Mouse (Mus musculus): Measurements from ENCODE around the gene Ppfibp1. TPM values are rescaled to one million over a fixed set of nuclear protein-coding genes. Genes with fewer than 3 reads are reported as not detected.

Gene Ppfibp1
- total RNA-seq, 2 experiments from 2014 or later = 56.5 to 64.7 TPM

DNA sequence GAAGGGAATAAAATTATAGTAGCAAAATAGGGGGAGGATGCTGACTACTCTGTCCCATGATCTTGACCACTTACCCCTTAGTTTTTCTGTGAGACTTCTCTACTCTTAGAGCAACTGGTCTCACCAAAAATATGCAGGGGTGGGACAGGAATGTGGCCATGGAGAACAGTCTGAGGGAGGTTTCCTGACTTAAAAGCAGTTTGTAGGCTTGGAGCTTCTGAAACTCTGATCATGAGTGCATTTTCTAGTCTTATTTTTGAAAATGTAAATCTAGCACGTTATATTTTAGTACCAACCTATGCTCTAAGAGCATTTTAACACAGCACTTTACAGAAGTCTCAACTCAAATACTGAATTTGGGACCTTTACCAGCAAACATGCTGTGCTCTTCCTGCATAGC is 70.4 kb downstream of the Ppfibp1 start:
- no peak for DNase-seq (ENCODE audit: low spot score in 2 of 2)

DNA sequence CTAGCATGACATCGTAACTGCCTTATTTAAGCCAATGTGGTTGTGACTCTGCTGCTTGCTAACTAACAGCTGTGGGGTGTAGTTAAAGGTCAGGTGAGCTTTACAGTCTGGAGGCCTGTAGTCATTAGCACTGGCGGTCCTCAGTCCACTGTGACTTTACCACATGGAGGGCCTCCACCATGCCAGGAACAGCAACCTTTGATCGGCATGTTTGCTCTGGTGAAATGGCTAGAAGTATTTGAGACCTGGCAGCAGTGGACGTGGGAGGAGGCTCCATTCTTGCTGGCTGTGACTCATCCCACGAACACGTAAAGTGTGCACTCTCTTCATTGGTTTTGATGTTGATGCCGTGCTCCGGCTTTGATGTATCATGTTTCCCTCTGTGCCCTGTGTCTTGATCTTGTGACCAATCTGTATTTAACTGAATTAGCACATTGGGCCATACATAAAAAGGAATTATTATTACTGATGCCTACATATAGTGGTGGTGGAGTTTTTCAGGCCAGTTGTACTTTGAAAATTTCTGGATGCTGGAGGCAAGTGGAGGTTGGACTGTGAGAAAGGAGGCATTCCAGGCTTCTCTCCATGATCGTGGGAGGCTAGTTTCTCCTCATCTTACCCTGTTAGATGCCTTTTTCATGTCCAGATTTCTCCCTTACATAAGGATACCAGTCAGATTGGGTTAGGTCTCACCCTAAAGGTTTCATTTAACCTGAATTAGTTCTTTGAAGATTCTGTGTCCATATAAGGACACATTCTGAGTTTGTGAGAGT is 71.8 kb downstream of the Ppfibp1 start:
- DNase-seq (ENCODE audit: low spot score in 2 of 2) = no peak

- DNase-seq (ENCODE audit: low spot score in 2 of 2) = no peak
Observed at GRCm38 (mm10) chr6:146960956-146961355, 72.7 kb downstream of the Ppfibp1 start.

DNA sequence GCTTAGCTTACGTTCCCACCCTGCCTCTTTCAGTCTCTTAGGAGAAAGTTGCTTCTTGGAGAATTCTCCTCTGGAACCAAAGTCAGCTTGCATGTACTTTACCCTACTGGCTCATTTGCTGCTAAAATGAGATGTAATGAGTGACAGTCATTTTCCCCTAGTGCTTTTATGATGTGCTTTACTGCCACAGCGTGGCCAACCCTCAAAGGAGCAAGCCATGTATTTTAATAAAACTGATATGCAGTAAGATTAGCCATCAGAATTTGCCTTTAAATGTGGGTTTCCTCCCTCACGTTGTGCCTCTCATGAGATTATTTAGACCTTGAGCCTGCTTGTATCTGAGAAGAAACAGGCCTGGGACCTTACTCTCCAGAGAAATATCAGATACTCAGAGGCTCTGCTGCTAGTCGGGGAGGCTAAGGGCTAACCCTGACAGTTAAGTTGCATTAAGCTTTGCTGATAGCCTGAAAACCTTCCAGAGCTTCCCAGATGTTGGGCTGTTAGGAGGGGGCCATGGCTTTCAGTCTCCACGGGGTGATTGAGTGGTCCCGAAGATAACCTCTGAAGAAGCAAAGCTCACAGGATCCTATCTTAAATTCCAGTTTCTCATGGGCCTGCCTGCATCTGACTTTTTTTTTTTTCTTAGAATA is 73.7 kb downstream of the Ppfibp1 start:
- DNase-seq (ENCODE audit: low spot score in 2 of 2) = no peak

DNA sequence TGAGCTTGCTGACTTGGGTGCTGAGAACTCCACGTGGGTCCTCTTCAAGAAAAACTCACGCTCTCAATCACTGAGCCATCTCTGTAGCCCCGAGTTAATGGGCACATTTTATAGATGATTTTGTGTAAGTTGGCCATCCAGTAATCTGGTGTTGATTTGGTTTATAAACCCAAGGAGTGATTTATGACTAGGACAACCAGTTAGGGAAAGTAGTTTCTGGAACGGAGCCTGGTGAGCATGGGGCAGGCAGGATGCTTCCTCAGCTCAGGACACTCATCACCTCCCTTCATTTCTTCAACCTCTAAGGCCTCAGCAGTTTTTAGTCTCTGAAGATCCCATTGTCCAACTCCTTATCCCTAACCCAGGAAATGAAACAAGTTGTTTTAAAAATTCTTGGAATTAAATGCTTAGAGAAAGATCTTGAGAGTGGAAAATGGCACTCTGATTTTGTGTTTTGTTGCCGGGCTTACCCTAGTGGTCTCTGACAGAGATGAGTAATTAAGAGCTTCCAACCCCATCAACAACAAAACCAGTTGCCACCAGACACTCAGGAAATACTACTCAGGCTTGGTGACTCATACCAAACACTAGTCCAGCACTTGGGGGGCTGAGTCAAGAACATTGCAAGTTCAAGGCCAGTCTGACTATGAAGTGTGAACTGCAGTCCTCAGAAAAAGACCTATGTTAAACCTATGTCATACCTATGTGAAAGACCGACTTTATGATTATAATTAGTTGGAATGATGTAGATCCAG is 75.3 kb downstream of the Ppfibp1 start:
- DNase-seq (ENCODE audit: low spot score in 2 of 2) = no peak

- no peak for DNase-seq (ENCODE audit: low spot score in 2 of 2)
Observed at GRCm38 (mm10) chr6:146965139-146965772, 77.0 kb downstream of the Ppfibp1 start.

DNA sequence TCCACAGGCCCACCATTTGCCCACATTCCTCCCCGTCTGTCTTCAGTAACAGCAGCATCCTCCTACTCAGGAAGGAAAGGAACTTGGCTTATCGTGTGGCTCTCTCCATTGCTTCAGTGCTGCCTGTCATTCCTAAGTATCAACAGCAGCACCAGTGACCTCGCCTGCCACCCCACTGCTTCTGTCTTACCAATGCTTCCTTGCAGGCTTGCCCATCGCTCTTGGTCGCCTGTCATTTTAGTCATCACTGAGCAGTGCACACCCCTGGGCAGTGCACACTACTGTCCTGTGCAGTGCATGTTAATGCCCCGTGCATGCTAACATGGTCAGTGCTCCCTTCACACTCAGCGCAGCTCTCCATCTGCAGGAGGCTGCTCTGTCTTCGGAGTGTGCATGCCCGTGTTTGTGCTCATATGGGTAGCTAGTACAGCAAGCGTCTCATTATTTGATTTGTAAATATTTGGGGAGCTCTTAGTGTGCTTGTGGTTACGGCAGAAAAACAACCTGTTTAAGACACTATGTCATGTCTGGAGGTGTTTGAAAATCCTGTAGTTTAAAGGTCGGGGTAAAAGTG is 78.2 kb downstream of the Ppfibp1 start:
- DNase-seq (ENCODE audit: low spot score in 2 of 2) = no peak

GRCm38 (mm10) chr6:146967836-146968235 is 79.5 kb downstream of the Ppfibp1 start:
- DNase-seq (ENCODE audit: low spot score in 2 of 2) = no peak

GRCm38 (mm10) chr6:146970811-146971210 is 82.5 kb downstream of the Ppfibp1 start:
- no peak for DNase-seq (ENCODE audit: low spot score in 2 of 2)

DNA sequence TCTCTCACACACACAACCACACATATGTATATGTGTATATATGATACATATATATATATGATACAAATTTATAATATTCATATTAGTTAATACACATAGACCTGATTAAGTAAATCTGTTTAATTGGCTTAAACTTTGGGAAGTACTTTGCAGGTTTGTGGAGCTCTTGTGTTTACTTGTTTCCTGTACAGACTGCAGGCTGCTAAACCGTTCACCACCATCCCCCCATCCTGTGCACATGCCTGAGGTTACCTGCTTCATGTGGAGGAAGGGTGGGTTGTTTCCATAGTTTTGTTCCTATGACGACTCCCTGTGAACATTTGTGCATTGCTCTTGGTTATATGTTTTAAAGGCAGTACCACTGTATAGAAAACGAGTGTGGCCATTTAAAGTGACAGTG is 83.1 kb downstream of the Ppfibp1 start:
- no peak for DNase-seq (ENCODE audit: low spot score in 2 of 2)

- DNase-seq (ENCODE audit: low spot score in 2 of 2) = no peak
Observed at GRCm38 (mm10) chr6:146972009-146972408, 83.7 kb downstream of the Ppfibp1 start.

DNA sequence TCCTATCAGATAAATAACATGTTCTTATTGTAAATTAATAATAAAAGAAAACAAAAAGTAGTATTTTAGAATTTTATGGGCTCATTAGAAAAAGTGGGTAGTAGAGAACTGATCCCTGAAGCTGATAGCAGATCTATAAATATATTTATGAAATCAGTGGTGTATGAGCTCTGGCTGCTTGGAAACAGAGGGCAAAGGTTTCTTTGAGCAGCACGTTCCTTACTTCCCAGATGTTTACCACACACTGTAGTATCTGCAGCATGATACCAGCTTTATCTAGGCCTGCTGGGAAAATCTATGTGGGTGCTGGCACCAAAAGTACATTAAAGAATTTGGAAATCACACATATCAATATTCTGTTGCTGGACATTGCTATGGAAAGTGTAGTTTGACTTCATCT is 84.5 kb downstream of the Ppfibp1 start:
- no peak for DNase-seq (ENCODE audit: low spot score in 2 of 2)

- no peak for DNase-seq (ENCODE audit: low spot score in 2 of 2)
Observed at GRCm38 (mm10) chr6:146973406-146973805, 85.1 kb downstream of the Ppfibp1 start.

DNA sequence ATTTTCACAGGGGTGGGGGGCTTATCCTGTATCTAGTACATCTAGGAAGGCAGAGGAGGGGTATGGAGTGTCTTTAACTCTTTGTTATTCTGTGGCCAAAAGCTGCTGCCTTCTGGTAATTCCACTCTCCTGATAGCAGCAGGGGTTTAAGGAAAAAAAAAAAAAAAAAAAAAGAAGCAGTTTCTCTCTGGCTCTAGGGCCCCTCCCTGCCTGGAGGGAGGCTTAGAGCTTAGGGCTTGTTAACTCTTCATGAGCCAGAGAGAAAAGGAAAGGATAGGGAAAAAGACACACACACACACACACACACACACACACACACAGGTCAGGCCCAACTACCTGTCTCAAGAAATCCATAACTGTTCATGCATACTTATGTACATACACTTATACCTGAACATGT is 85.5 kb downstream of the Ppfibp1 start:
- no peak for DNase-seq (ENCODE audit: low spot score in 2 of 2)

GRCm38 (mm10) chr6:146976446-146976845 is 88.2 kb downstream of the Ppfibp1 start:
- no peak for DNase-seq (ENCODE audit: low spot score in 2 of 2)

- DNase-seq (ENCODE audit: low spot score in 2 of 2) = no peak
Observed at GRCm38 (mm10) chr6:146978691-146979114, 90.4 kb downstream of the Ppfibp1 start.

DNA sequence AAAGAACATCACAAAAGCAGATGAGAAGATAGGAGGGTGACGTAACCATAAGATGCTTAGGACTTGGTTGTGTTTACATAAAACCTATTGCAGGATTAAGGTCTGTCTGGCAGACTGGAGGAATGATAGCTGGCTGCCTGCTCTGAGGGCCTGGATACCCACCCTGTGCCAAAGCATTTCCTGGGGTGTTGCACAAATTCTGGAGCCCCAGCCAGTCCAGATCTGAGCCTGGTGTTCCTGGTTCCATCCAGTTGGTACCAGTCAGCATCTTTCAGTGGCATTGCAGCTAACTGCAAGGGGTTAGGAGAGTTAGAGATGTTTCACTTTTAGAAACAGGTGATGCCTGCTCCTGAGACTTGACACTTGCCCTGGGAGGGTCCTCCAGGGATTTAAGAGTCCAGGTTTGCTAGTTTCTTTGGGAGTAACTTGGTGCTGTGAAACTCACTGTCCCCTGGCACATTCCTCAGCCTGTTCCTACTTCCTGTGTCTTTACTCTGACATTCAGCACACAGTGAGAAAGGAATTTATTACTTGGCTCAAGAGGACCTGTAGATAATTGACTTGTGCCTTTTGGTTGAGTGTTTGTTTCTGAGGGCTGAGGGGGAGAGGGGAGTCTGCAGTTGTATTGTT is 90.9 kb downstream of the Ppfibp1 start:
- DNase-seq (ENCODE audit: low spot score in 2 of 2) = no peak

DNA sequence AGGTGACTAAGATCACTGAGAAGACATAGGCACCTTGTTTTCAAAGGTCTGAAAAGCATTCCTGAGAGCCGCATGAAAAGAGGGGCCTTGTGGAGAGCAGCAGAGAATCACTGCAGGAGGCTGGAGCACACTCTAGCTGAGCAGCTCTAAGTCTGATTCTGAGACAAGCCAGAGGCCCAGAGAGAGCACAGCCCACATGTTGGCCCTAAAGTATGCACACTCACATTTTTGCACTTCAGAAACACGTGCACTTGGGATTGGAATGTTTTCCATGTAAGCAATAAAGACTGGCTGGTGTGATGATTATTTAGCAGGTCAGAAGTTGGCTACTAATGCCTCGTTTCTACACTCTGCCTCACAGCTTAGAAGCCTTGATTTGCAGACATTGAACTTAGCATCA is 91.7 kb downstream of the Ppfibp1 start:
- no peak for DNase-seq (ENCODE audit: low spot score in 2 of 2)

DNA sequence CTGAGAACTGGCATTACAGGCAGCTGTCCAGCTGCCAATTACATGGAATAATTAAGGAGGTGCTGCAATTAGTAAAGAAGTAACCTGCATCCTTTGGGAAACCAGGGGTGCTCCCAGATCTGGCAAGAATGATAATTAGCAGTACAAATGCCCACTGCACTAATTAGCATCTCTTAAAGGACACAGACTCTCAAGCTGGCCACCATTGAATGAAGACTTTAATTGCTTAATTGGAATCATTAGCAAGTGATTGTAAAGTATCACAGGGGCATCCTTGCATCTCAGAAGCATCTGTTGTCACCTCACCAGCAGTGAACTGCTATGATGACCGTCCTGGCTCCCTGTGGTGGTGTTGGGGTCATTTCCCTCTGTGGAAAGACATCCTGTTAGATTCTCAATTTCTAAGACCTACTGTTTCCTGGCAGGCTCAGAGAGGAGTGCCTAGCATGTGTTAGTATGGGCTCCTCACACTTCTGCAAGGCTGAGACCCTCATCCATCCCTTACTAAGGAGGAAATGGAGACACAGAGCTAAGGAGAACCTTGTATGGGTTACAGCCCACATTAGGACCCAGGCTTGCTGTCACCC is 93.1 kb downstream of the Ppfibp1 start:
- DNase-seq (ENCODE audit: low spot score in 2 of 2) = no peak

- DNase-seq (ENCODE audit: low spot score in 2 of 2) = no peak
Observed at GRCm38 (mm10) chr6:146984569-146984968, 96.3 kb downstream of the Ppfibp1 start.
